Mouse (Mus musculus) cerebellum, adult 18-20 months (tissue): Measurements from ENCODE around the gene Syngap1.
A peak's percentile ranks its signal among the peaks of the same experiment; 100 is the strongest.
"Not testable (repeated sequence)": the region's sequence is repeated elsewhere in the genome, so short reads cannot be mapped to it uniquely, and the experiment has no call there.

Source experiments
- DNase-seq, 2 experiments: peaks; one replicate each; pipeline ENCODE4 v3.0.0; 2021

The Syngap1 gene

GRCm38 (mm10) chr17:26941031-26941789 lies at the start of gene Syngap1:
Gene Syngap1, plus strand, starts transcription at chr17:26941253.
- DNase-seq = peak; percentile 66 to 77

- DNase-seq = peak in 1 of 2 experiments; percentile 18
Measured at GRCm38 (mm10) chr17:26892635-26893375, 48.2 kb upstream of the Syngap1 start.

- no peak for DNase-seq
Measured at GRCm38 (mm10) chr17:26893492-26893891, 47.6 kb upstream of the Syngap1 start.

GRCm38 (mm10) chr17:26894342-26894741 lies 46.7 kb upstream of the Syngap1 start:
- no peak for DNase-seq

- peak; percentile 78 to 79 for DNase-seq
Measured at GRCm38 (mm10) chr17:26895578-26895977, 45.5 kb upstream of the Syngap1 start.

- DNase-seq = no peak
Measured at GRCm38 (mm10) chr17:26900916-26901315, 40.1 kb upstream of the Syngap1 start.

GRCm38 (mm10) chr17:26904320-26904719 lies 36.7 kb upstream of the Syngap1 start:
- DNase-seq = no peak

- not testable (repeated sequence) for DNase-seq
Measured at GRCm38 (mm10) chr17:26907506-26907905, 33.5 kb upstream of the Syngap1 start.

GRCm38 (mm10) chr17:26915248-26915647 lies 25.8 kb upstream of the Syngap1 start:
- DNase-seq = no peak

GRCm38 (mm10) chr17:26916711-26917482 lies 24.2 kb upstream of the Syngap1 start, which contains the start of gene Kifc5b:
Gene Kifc5b, plus strand, starts transcription at chr17:26917091.
- peak; percentile 99 for DNase-seq

GRCm38 (mm10) chr17:26917560-26917959 lies 23.5 kb upstream of the Syngap1 start:
- DNase-seq = not testable (repeated sequence)

GRCm38 (mm10) chr17:26918343-26918742 lies 22.7 kb upstream of the Syngap1 start:
- DNase-seq = no peak

GRCm38 (mm10) chr17:26919516-26919915 lies 21.5 kb upstream of the Syngap1 start:
- not testable (repeated sequence) for DNase-seq

- not testable (repeated sequence) for DNase-seq
Measured at GRCm38 (mm10) chr17:26922368-26922767, 18.7 kb upstream of the Syngap1 start.

- DNase-seq = not testable (repeated sequence)
Measured at GRCm38 (mm10) chr17:26925414-26925813, 15.6 kb upstream of the Syngap1 start.

GRCm38 (mm10) chr17:26931795-26932194 lies 9.3 kb upstream of the Syngap1 start:
- peak; percentile 28 to 39 for DNase-seq

GRCm38 (mm10) chr17:26932839-26933398 lies 8.1 kb upstream of the Syngap1 start, which contains the start of gene Phf1:
Gene Phf1, plus strand, starts transcription at chr17:26933052.
- peak; percentile 95 to 98 for DNase-seq

GRCm38 (mm10) chr17:26933419-26933818 lies 7.6 kb upstream of the Syngap1 start:
- no peak for DNase-seq

- peak in 1 of 2 experiments; percentile 17 for DNase-seq
Measured at GRCm38 (mm10) chr17:26933885-26934827, 6.9 kb upstream of the Syngap1 start.

- DNase-seq = no peak
Measured at GRCm38 (mm10) chr17:26935027-26935426, 6.0 kb upstream of the Syngap1 start.

GRCm38 (mm10) chr17:26936453-26936852 lies 4.6 kb upstream of the Syngap1 start:
- no peak for DNase-seq
